Mouse (Mus musculus): ENCODE data around the gene Olr1. TPM values are rescaled to one million over a fixed set of nuclear protein-coding genes. Genes with fewer than 3 reads are reported as not detected.

Olr1 gene
- total RNA-seq (2021), result not detected
- long read RNA-seq, experiment 1, result 0 reads
- long read RNA-seq, experiment 2, result 0 reads

GRCm38 (mm10) chr6:129507024-129507423, at the start of gene Olr1:
Olr1 (minus strand) TSS chr6:129507165.
- Histone ChIP-seq H3K27ac (no peak within 1 kb of the TSS), H3K4me3 (no peak within 1 kb of the TSS)
- TF ChIP-seq CTCF (IDR thresholded peaks at IDR 0.05), result no peak
- intact Hi-C loops (cut with DNase I), result no loop called here
- DNase-seq, result no peak

GRCm38 (mm10) chr6:129548009-129548408, 41.0 kb upstream of the Olr1 start:
- no peak for TF ChIP-seq CTCF (IDR thresholded peaks at IDR 0.05)
- no peak overlapping the region for H3K4me3 ChIP-seq
- no peak overlapping the region for H3K27ac ChIP-seq
- intact Hi-C loops (cut with DNase I), result no loop called here
- no peak for DNase-seq

DNA sequence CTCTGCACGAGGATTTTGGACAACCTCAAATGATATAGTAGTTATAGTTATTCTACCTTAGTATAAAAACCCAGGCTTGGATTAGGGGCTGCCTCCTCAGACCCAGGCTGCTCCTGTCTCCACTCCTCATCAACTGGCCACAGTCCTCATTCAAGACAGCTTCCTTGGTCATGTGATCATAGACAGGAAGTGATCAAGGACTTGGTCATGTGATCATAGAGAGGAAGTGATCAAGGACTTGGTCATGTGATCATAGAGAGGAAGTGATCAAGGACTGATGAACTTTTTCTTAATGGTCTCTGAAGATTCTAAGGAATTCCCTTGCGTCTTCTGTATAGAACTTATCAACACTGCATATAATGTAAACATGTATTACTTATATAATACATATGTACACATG, 40.3 kb upstream of the Olr1 start:
- TF ChIP-seq CTCF (IDR thresholded peaks at IDR 0.05), result no peak
- Histone ChIP-seq H3K4me3 (no peak overlapping the region), H3K27ac (no peak overlapping the region)
- intact Hi-C loops (cut with DNase I), result loop anchor here (1.0 kb wide), 1 partner anchor 12 kb away; no protein-coding TSS in a partner anchor
- no peak for DNase-seq

DNA sequence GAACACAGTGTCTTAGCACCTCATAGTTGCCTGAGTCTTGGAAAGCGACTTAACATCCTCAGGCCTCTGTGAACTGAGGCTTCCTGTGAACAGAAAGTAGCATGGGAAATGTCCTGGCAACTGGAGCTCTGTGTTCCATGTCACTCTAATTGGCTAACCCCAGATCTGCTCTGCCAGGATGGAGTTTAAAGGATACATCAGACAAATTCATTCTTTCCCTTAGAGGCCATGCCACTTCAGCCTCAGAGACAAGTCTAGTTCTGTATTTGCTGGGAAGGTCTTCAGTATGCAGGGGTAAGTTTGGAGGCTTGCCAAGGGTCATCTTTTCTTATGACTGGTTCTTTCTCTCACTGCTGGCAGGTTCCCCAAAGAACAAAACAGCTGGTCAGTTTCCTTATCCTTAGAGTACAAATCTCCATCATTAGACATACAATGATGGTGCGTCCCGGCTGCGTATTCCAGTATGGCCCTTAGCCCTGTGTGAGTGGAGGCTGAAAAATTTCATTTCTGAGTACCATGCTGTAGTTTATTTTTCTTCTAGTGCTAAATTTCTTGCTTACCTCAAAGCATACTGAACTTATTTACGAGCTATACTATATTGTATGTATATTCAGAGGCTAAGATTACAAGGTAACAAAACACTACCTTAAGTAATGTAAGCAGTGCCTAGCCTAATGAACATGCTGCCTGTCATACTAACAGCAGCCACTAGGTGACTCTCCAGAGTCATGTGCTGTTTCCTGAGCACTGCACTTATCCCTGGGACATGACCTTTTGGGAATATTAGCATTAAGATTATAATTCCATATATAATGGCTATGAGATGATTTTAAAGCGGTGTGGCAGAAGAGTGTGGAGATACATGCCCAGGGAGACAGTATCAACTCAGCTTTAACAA, 37.0 kb upstream of the Olr1 start:
- intact Hi-C loops (cut with DNase I), result no loop called here
- DNase-seq, result peak; percentile 66
- Histone ChIP-seq H3K4me3 (no peak overlapping the region), H3K27ac (peak overlapping the region; percentile 25; the same call in 1 of the 2 replicates)
- peak; percentile 93; the same call in 1 of the 2 replicates for TF ChIP-seq CTCF (IDR thresholded peaks at IDR 0.05)

DNA sequence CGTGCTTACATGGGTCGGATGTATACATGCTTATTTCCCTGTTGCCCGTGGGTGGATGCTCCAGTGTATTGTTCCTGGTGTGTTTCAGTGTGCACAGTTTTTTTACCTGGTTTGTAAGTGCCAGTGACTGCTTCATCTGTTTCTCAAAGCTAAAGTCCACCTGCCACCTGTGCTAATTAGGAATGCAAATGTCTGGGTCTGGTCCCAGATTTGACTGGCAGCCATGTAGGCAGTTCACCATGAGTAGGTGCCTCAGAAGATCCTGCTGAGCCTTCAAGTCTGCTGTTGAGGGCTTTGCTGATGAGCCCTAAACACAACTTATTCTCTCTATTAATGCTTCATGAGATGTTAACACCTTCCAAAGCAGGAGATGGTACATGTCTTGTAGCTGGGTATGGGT, 35.6 kb upstream of the Olr1 start:
- no peak for DNase-seq
- intact Hi-C loops (cut with DNase I), result no loop called here
- TF ChIP-seq CTCF (IDR thresholded peaks at IDR 0.05), result no peak
- Histone ChIP-seq H3K27ac (no peak overlapping the region), H3K4me3 (no peak overlapping the region)

DNA sequence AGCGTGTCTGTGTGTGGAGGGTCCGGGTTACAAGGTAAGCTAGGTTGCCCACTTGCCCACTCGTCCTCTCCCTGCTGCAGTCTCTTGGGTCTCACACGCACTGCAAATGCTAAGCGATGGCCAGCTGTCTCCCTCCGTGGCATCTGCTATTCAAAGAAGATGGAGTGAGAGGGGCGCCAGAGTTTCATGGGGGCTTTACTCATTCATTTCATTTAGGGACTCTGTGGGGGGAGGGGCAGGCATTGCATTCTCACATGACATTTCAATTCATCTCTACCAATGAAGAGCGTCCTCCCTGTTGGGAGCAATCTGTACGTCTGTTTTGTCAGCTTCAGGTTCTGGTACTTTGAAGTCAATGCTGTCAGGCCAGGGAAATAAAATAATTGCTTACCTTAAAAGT, 35.0 kb upstream of the Olr1 start:
- no peak for DNase-seq
- Histone ChIP-seq H3K4me3 (no peak overlapping the region), H3K27ac (no peak overlapping the region)
- no peak for TF ChIP-seq CTCF (IDR thresholded peaks at IDR 0.05)
- intact Hi-C loops (cut with DNase I), result no loop called here

DNA sequence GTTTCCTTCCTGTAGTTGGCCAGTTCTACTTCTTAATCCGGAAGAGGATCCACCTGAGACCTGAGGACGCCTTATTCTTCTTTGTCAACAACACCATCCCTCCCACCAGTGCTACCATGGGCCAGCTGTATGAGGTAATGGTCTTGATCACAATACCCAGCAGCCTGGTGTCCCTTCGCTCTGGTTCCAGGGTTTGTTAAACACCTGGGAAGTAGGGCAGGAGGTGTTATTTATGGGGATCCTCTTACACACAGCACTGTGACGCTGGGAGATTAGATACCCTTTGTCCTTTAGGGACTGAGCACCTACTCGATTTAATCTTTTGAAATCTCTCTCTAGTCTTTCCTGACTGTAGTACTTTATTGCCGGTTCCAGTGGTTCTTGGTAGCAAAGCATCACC, 31.6 kb upstream of the Olr1 start:
- intact Hi-C loops (cut with DNase I), result loop anchor here (10.0 kb wide), 1 partner anchor 694 kb away; no protein-coding TSS in a partner anchor
- TF ChIP-seq CTCF (IDR thresholded peaks at IDR 0.05), result no peak

GRCm38 (mm10) chr6:129535723-129536122, 28.8 kb upstream of the Olr1 start:
- Histone ChIP-seq H3K4me3 (peak overlapping the region; percentile 84), H3K27ac (peak overlapping the region; percentile 99)
- DNase-seq, result no peak
- no peak for TF ChIP-seq CTCF (IDR thresholded peaks at IDR 0.05)
- intact Hi-C loops (cut with DNase I), result loop anchor here (10.0 kb wide), 1 partner anchor 691 kb away; no protein-coding TSS in a partner anchor

More for the DNA sequence above, 31.6 kb upstream of the Olr1 start:
- Histone ChIP-seq H3K4me3 (no peak overlapping the region), H3K27ac (no peak overlapping the region)
- no peak for DNase-seq

- no peak for DNase-seq
- Histone ChIP-seq H3K4me3 (peak overlapping the region; percentile 84), H3K27ac (peak overlapping the region; percentile 99)
- intact Hi-C loops (cut with DNase I), result loop anchor here (5.0 to 10.0 kb wide), 2 partner anchors 690 to 772 kb away; no protein-coding TSS in a partner anchor
- no peak for TF ChIP-seq CTCF (IDR thresholded peaks at IDR 0.05)
Observed at GRCm38 (mm10) chr6:129534627-129535190, 27.7 kb upstream of the Olr1 start.

DNA sequence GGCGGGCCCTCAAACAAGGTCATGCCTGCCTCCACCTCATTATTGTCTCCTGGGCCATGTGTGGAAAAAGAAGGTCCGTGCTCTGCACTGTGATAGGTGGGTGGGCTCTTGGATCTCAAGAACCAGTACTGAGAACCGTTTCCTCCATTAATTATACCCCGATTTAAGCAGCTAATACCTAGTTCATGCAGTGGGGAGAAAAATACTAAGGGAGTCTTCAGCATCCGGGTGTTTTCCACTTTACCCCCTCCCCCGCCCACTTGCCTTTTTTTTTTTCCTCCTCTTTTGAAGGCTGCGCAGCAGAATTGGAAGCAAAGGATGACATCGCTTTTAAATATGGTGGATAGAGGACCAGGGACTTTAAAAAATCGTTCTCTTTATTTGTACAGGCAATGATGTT, 27.1 kb upstream of the Olr1 start:
- no peak for DNase-seq
- Histone ChIP-seq H3K27ac (peak overlapping the region; percentile 99), H3K4me3 (peak overlapping the region; percentile 84)
- TF ChIP-seq CTCF (IDR thresholded peaks at IDR 0.05), result no peak
- intact Hi-C loops (cut with DNase I), result loop anchor here (5.0 to 10.0 kb wide), 2 partner anchors 689 to 772 kb away; no protein-coding TSS in a partner anchor

DNA sequence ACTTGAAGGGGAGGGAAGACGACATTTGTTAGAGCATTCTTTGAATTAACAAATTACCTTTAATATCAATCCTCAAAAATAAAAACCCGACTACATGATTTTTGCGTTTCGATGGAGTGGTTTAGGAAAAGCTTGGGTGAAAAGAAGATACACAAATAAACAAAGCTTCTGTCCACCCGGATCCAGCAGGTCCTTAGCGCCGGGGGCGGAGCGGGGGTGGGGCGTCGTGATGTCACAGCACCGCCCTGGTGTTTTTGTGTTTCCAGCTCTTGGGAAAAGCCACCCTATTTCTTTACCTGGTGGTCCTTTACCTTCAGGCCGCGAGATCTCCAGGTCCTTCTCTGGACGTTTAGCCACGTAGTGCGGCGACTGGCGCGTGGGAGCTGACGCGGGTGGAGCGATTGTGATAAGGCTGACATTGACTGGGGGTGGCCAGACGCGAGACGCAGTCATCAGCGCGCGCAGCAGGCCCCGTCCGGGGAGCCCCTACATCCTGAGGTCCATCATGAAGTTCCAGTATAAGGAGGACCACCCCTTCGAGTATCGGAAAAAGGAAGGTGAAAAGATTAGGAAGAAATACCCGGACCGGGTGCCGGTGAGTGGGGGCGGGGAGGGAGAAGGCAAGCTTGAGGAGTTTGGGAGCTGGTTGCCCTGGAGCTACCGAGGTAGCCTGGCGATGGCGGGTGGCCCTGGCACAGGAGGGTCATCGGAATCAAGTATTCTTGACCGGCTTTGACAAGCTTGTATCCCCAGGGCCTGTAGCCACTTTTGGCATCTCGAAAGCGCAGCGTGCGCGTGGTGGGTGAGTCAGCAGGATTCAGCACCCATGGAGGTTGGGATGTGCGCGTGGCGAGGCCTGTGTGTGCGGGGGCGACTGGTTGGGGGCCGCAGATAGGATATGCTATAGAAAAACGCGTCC, 26.2 kb upstream of the Olr1 start, which contains the start of gene Gabarapl1:
TSS of gene Gabarapl1 (plus strand) at position 219 of the 919 bp plus-strand sequence.
- Histone ChIP-seq H3K4me3 (peak within 1 kb of the TSS; percentile 84), H3K27ac (peak within 1 kb of the TSS; percentile 99)
- TF ChIP-seq CTCF (IDR thresholded peaks at IDR 0.05), result no peak
- intact Hi-C loops (cut with DNase I), result loop anchor here (5.0 to 10.0 kb wide), 2 partner anchors 688 to 771 kb away; no protein-coding TSS in a partner anchor
- peak; percentile 90 for DNase-seq

DNA sequence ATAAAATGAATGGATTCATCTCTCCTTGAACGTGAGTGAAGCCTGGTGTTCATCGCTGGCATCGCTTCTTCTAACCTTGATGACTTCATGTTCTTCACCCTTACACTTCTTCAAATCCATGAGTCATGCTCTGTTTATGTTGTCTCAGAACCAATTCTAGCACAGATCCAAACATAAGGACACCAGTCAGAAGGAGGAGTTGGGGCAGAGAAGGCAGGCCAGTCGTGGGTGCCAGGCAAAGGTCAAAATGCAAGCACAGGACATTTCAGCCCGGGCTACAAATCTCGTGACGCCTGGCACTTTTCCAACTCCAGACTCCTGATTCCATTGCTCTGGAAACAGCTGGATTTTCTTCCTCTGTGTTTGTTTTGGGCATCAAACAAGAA, 25.6 kb upstream of the Olr1 start:
- no peak; the same call in 1 of the 2 replicates for TF ChIP-seq CTCF (IDR thresholded peaks at IDR 0.05)
- peak overlapping the region; percentile 99 for H3K27ac ChIP-seq
- peak overlapping the region; percentile 84 for H3K4me3 ChIP-seq
- intact Hi-C loops (cut with DNase I), result loop anchor here (5.0 to 10.0 kb wide), 2 partner anchors 688 to 770 kb away; no protein-coding TSS in a partner anchor
- peak; percentile 84 for DNase-seq

Data from gastrocnemius, adult 2 months (tissue).